Mouse (Mus musculus) cerebellum, adult 2 months (tissue): ENCODE data around the gene Elovl7.

Source experiments
- CTCF ChIP-seq: fragments of 200-500 bp; IDR thresholded peaks from 2 replicates; pipeline ENCODE4 v1.5.1; 2011; ENCODE audit warnings: low read depth, mild to moderate bottlenecking, control low read depth, low read length, moderate library complexity, borderline replicate concordance; ENCODE audit not compliant: insufficient read depth
- POLR2A ChIP-seq: fragments of 200-500 bp; IDR thresholded peaks from 2 replicates; pipeline ENCODE4 v1.6.1; 2011; ENCODE audit warnings: low read length, control low read depth, borderline replicate concordance; ENCODE audit not compliant: insufficient read depth

DNA sequence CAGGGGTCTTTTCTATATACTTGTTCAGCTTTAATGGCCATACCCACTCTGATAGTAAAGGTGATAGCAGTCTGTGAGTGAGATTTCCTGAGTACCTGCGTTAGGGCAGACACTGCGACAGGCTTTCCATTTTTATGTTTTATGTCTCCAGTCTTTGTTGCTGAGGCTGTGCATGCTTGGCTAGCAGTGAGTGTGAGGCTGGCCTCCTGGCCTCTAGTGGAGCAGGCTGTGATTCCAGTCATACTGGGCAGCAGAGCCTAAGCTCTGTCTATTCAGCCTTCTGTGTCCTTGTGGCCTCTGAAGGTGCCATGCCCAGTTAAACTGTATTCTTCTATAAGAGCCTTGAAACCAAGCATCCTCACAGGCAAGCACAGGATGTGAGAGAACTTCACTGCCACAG, 108.3 kb downstream of the Elovl7 start:
- TF ChIP-seq CTCF (no peak), POLR2A (no peak)
